Mouse (Mus musculus) embryonic facial prominence, embryonic 13.5 days (tissue): ENCODE measurements around the gene Fam102b. TPM values are rescaled to one million over a fixed set of nuclear protein-coding genes. Genes with fewer than 3 reads are reported as not detected.

Experiments
- ATAC-seq: fragments of 200-750 bp; cut with Nextera tagmentation; 2 replicates; pipeline ENCODE4 v1.8.0; 2017; ENCODE audit warnings: low read depth; ENCODE audit not compliant: insufficient number of reproducible peaks, insufficient read depth, low FRiP score, low TSS enrichment
- H3K27ac ChIP-seq: fragments of 300-500 bp; sonication (generic); 2 replicates; pipeline ENCODE4 v1.5.1; 2015; ENCODE audit warnings: moderate library complexity, mild to moderate bottlenecking, inconsistent platforms
- H3K27me3 ChIP-seq: fragments of 300-500 bp; sonication (generic); 2 replicates; pipeline ENCODE4 v1.6.1; 2015; ENCODE audit warnings: mild to moderate bottlenecking, inconsistent platforms
- H3K36me3 ChIP-seq: fragments of 300-500 bp; sonication (generic); 2 replicates; pipeline ENCODE4 v1.6.1; 2015; ENCODE audit warnings: mild to moderate bottlenecking, inconsistent platforms
- H3K4me1 ChIP-seq: fragments of 300-500 bp; sonication (generic); 2 replicates; pipeline ENCODE4 v1.6.1; 2015; ENCODE audit warnings: inconsistent platforms
- H3K4me2 ChIP-seq: fragments of 300-500 bp; sonication (generic); 2 replicates; pipeline ENCODE4 v1.6.1; 2015; ENCODE audit warnings: moderate library complexity, mild to moderate bottlenecking, inconsistent platforms
- H3K4me3 ChIP-seq: fragments of 300-500 bp; sonication (generic); 2 replicates; pipeline ENCODE4 v1.5.1; 2015; ENCODE audit warnings: mild to moderate bottlenecking, inconsistent platforms
- H3K9ac ChIP-seq: fragments of 300-500 bp; sonication (generic); 2 replicates; pipeline ENCODE4 v1.6.1; 2015; ENCODE audit warnings: mild to moderate bottlenecking, inconsistent platforms
- H3K9me3 ChIP-seq: fragments of 300-500 bp; sonication (generic); 2 replicates; pipeline ENCODE4 v1.6.1; 2016; ENCODE audit warnings: inconsistent platforms
- WGBS: fragments of 180-500 bp; shearing (Covaris S2); methylation state at CpG from one replicate; pipeline ENCODE4 v1.1.7; 2015; ENCODE audit warnings: mixed read lengths; 5-methylcytosine and 5-hydroxymethylcytosine counted together
- polyA plus RNA-seq: library from polyadenylated mRNA; unstranded; fragments of >200 nt; fragmentation: Nextera tagmentation; extraction: Ambion mirVana; gene quantifications from 2 replicates; pipeline ENCODE4 v1.2.1, GENCODE M21; 2015

The Fam102b gene
- polyA plus RNA-seq, 1 experiment from 2014 or later = 5.3 TPM

- Histone ChIP-seq H3K9ac (no peak overlapping the region), H3K9me3 (no peaks in the 10 kb centered on the region), H3K4me3 (no peak overlapping the region), H3K27me3 (no peaks in the 10 kb centered on the region), H3K27ac (no peak overlapping the region), H3K4me1 (peaks cover 7% of the 10 kb centered on the region), H3K4me2 (no peak overlapping the region), H3K36me3 (no peaks in the 10 kb centered on the region)
- 91% methylated on average over 5 of the region's 5 CpGs for WGBS
- no peak for ATAC-seq
Observed at GRCm38 (mm10) chr3:109008180-109008579, 19.2 kb downstream of the Fam102b start.

GRCm38 (mm10) chr3:109005777-109006176 lies 21.6 kb downstream of the Fam102b start:
- Histone ChIP-seq H3K4me1 (no peaks in the 10 kb centered on the region), H3K4me3 (no peak overlapping the region), H3K4me2 (no peak overlapping the region), H3K27ac (no peak overlapping the region), H3K27me3 (no peaks in the 10 kb centered on the region), H3K9me3 (no peaks in the 10 kb centered on the region), H3K36me3 (peaks cover 14% of the 10 kb centered on the region; the same call in 1 of the 2 replicates), H3K9ac (no peak overlapping the region)
- no peak for ATAC-seq
- WGBS = 78% methylated on average over 5 of the region's 5 CpGs

- Histone ChIP-seq H3K9me3 (no peaks in the 10 kb centered on the region), H3K4me3 (no peak overlapping the region), H3K36me3 (peaks cover 20% of the 10 kb centered on the region; the same call in 1 of the 2 replicates), H3K27ac (no peak overlapping the region), H3K4me1 (no peaks in the 10 kb centered on the region), H3K9ac (no peak overlapping the region), H3K4me2 (no peak overlapping the region), H3K27me3 (no peaks in the 10 kb centered on the region)
- WGBS = 83% methylated on average over 1 of the region's 1 CpGs
- no peak for ATAC-seq
Observed at GRCm38 (mm10) chr3:108999173-108999572, 28.2 kb downstream of the Fam102b start.

- no peak for ATAC-seq
- Histone ChIP-seq H3K27ac (no peak overlapping the region), H3K4me2 (no peak overlapping the region), H3K36me3 (peaks cover 28% of the 10 kb centered on the region; the same call in 1 of the 2 replicates), H3K27me3 (no peaks in the 10 kb centered on the region), H3K4me1 (no peaks in the 10 kb centered on the region), H3K9ac (no peak overlapping the region), H3K4me3 (no peak overlapping the region), H3K9me3 (no peaks in the 10 kb centered on the region)
- WGBS = 66% methylated on average over 4 of the region's 4 CpGs
Observed at GRCm38 (mm10) chr3:108997762-108998161, 29.6 kb downstream of the Fam102b start.

GRCm38 (mm10) chr3:108997284-108997683 lies 30.1 kb downstream of the Fam102b start:
- H3K27me3 ChIP-seq = no peaks in the 10 kb centered on the region
- peaks cover 29% of the 10 kb centered on the region; the same call in 1 of the 2 replicates for H3K36me3 ChIP-seq
- WGBS = 76% methylated on average over 11 of the region's 11 CpGs
- no peak overlapping the region for H3K9ac ChIP-seq
- H3K4me2 ChIP-seq = no peak overlapping the region
- ATAC-seq = no peak
- no peaks in the 10 kb centered on the region for H3K4me1 ChIP-seq
- no peak overlapping the region for H3K27ac ChIP-seq
- H3K9me3 ChIP-seq = no peaks in the 10 kb centered on the region
- no peak overlapping the region for H3K4me3 ChIP-seq

- 87% methylated on average over 2 of the region's 2 CpGs for WGBS
- Histone ChIP-seq H3K36me3 (peaks cover 26% of the 10 kb centered on the region), H3K27me3 (no peaks in the 10 kb centered on the region), H3K9ac (no peak overlapping the region), H3K4me1 (no peaks in the 10 kb centered on the region), H3K4me3 (no peak overlapping the region), H3K9me3 (no peaks in the 10 kb centered on the region), H3K27ac (no peak overlapping the region), H3K4me2 (no peak overlapping the region)
- ATAC-seq = no peak
Observed at GRCm38 (mm10) chr3:108995379-108995778, 32.0 kb downstream of the Fam102b start.

- Histone ChIP-seq H3K4me3 (no peak overlapping the region), H3K27ac (no peak overlapping the region), H3K27me3 (no peaks in the 10 kb centered on the region), H3K9me3 (no peaks in the 10 kb centered on the region), H3K4me2 (no peak overlapping the region), H3K4me1 (no peaks in the 10 kb centered on the region), H3K9ac (no peak overlapping the region), H3K36me3 (peaks cover 31% of the 10 kb centered on the region)
- 93% methylated on average over 2 of the region's 2 CpGs for WGBS
- no peak for ATAC-seq
Observed at GRCm38 (mm10) chr3:108994477-108994876, 32.9 kb downstream of the Fam102b start.

- Histone ChIP-seq H3K36me3 (peaks cover 45% of the 10 kb centered on the region), H3K4me1 (no peaks in the 10 kb centered on the region), H3K27ac (no peak overlapping the region), H3K9me3 (no peaks in the 10 kb centered on the region), H3K4me3 (no peak overlapping the region), H3K9ac (no peak overlapping the region), H3K4me2 (no peak overlapping the region), H3K27me3 (no peaks in the 10 kb centered on the region)
- WGBS = 80% methylated on average over 9 of the region's 9 CpGs
- ATAC-seq = no peak
Observed at GRCm38 (mm10) chr3:108989971-108990548, 37.3 kb downstream of the Fam102b start.

- 82% methylated on average over 12 of the region's 12 CpGs for WGBS
- no peaks in the 10 kb centered on the region for H3K27me3 ChIP-seq
- no peak overlapping the region for H3K27ac ChIP-seq
- no peak overlapping the region for H3K9ac ChIP-seq
- peaks cover 46% of the 10 kb centered on the region for H3K36me3 ChIP-seq
- ATAC-seq = no peak
- H3K4me3 ChIP-seq = no peak overlapping the region
- no peak overlapping the region for H3K4me2 ChIP-seq
- H3K4me1 ChIP-seq = no peaks in the 10 kb centered on the region
- H3K9me3 ChIP-seq = no peaks in the 10 kb centered on the region
Observed at GRCm38 (mm10) chr3:108987009-108987659, 40.3 kb downstream of the Fam102b start.

GRCm38 (mm10) chr3:108986534-108986933 lies 40.9 kb downstream of the Fam102b start:
- no peak overlapping the region for H3K9ac ChIP-seq
- peaks cover 41% of the 10 kb centered on the region for H3K36me3 ChIP-seq
- no peak overlapping the region for H3K4me2 ChIP-seq
- H3K4me3 ChIP-seq = no peak overlapping the region
- WGBS = 71% methylated on average over 1 of the region's 1 CpGs
- no peaks in the 10 kb centered on the region for H3K9me3 ChIP-seq
- no peaks in the 10 kb centered on the region for H3K27me3 ChIP-seq
- ATAC-seq = no peak
- H3K4me1 ChIP-seq = no peaks in the 10 kb centered on the region
- no peak overlapping the region for H3K27ac ChIP-seq

- Histone ChIP-seq H3K9me3 (no peaks in the 10 kb centered on the region), H3K9ac (no peak overlapping the region), H3K4me2 (no peak overlapping the region), H3K36me3 (peaks cover 47% of the 10 kb centered on the region), H3K27ac (no peak overlapping the region), H3K4me3 (no peak overlapping the region), H3K4me1 (no peaks in the 10 kb centered on the region), H3K27me3 (no peaks in the 10 kb centered on the region)
- WGBS = 78% methylated on average over 5 of the region's 5 CpGs
- no peak for ATAC-seq
Observed at GRCm38 (mm10) chr3:108983989-108984388, 43.4 kb downstream of the Fam102b start.

- no peak overlapping the region for H3K27ac ChIP-seq
- WGBS = 84% methylated on average over 6 of the region's 6 CpGs
- H3K27me3 ChIP-seq = no peaks in the 10 kb centered on the region
- no peak overlapping the region for H3K4me3 ChIP-seq
- ATAC-seq = no peak
- H3K9me3 ChIP-seq = no peaks in the 10 kb centered on the region
- no peak overlapping the region for H3K9ac ChIP-seq
- no peak overlapping the region for H3K4me2 ChIP-seq
- no peaks in the 10 kb centered on the region for H3K4me1 ChIP-seq
- peaks cover 58% of the 10 kb centered on the region for H3K36me3 ChIP-seq
Observed at GRCm38 (mm10) chr3:108981946-108982345, 45.5 kb downstream of the Fam102b start.
